Mouse (Mus musculus): ENCODE data around the gene Cpa5.

The Cpa5 gene

DNA sequence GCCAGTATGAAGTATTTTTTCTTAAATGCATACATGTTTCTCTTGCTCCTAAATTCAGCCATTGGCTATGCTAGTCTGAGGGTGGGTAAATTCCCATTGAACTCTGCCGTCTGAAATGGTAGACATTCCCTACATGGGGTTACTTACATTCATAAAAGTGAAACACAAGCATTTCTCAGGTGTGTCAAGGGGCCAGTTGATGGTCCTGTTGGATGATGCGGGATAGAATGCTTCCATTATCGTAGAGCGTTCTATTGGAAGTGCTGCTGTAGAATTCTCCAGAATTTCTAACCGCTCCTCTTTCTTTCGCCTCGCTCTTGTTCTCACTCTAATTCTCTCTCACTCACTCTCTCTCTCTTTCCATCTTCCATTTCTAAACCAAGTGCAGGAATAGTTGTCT lies at the start of gene Cpa5:
Gene Cpa5 (plus strand): TSS at position 301 of the 400 bp plus-strand sequence.
- no peak for DNase-seq

DNA sequence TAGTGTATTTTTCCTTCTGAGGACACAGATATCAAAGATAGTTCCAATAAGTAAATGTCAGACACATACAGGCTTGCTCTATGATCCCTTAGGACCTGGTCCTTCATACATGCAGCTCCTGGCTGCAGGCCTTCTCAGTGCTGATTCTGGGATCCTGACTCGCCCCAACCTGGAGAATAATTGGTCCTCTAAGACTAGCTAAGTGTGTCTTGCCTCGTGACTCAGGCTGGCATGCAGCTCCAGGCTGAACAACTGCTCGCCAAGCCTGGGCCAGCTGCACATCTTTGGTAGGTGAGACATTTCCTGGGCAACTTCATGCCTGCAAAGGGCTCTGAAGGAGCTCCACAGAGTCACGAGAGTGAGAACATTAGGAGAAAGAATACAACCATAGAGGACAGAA lies 48.7 kb upstream of the Cpa5 start:
- no peak for DNase-seq

- DNase-seq = no peak
Measured at GRCm38 (mm10) chr6:30563575-30563974, 47.2 kb upstream of the Cpa5 start.

DNA sequence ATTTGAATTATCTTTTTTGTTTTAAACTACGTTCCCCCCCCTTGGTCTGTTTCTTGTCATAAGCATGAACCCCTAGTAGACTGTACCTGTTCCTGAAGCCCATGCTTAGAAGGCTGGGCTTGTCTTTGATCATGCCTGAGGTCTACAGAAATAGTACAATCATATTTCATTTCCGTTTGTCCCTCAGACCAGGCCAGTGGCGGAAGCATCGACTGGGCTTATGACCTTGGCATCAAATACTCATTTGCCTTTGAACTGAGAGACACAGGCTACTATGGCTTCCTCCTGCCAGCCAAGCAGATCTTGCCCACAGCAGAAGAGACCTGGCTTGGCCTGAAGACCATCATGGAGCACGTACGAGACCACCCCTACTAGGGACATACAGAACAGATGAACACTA lies 46.8 kb upstream of the Cpa5 start:
- DNase-seq = no peak

DNA sequence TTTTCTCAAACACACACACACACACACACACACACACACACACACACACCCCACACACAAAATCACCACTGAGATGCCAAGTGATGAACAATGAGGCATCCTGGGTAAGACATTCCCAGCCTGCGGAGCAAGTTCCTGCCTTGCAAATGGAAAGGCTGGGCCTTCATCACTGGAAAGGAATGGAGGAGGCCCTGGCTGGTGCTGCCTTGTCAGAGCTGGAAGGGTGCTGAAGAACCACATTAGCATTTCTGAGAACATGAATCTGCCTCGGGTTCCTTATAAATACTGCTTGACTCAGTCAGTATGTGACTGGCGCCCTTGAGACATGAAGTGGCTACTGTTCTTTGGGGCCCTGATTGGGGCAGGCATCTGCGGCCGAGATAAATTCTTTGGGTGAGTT lies 42.7 kb upstream of the Cpa5 start, which contains the start of gene Cpa4:
Gene Cpa4 (plus strand): TSS at position 301 of the 400 bp plus-strand sequence.
- DNase-seq = no peak

GRCm38 (mm10) chr6:30569331-30569730 lies 41.5 kb upstream of the Cpa5 start:
- DNase-seq = no peak

- no peak for DNase-seq
Measured at GRCm38 (mm10) chr6:30570012-30570411, 40.8 kb upstream of the Cpa5 start.

DNA sequence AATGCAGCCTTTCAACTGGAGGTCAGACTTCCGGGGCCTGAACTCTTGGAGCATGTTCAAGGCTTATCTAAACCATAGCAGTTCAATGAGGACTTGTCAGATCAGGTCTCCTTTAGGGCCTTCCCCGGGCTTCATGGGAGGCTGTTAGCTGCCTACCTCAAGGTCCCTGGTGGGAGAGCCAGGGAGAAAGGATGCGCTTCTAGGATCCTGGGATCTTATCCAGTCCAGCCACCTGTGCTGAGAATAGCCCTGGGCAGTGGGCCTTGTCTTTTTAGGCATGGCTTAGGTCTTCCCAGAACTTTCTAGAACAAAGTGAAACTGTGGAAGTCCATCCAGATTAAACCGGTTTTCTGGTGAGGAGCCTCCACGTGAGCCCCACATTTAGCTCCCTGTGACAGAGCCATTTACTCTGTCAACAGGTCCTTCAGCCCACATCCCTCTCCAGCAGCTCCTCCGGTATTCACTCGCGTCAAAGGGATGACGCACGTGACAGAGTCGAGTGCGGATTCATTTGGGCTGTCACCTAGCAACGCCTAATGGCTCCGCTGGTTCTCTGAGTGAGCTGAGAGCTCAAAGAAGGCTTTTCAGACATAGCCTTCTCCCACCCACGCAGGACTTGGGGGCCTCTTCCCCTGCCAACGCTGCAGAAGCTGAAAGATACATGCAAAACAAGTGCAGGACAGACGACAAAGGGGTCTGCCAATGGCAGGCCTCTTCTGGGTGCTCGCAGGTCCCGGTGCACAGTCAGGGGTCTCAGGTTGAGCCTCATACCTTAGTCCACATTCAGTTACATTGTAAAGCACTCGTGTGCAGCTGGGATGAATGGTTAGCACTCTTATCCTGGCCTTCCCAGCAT lies 38.1 kb upstream of the Cpa5 start:
- DNase-seq = no peak

DNA sequence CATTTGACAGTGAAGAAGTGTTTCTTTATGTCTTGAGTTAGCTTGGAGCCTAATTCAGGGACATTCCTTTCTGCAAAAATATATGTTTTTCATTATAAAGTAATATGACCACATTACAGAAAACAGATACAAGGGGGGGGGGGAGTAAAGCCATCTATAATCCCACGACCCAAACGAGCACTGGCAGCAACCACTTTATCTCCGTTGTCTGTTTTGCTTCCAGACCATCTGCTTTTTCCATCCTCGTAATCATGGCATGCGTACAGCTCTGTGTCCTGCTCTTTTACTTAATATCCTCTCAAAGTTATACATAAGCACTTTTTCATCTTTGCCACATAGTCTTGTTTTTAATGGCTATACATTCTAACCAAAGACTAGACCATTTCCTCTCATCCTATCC lies 37.4 kb upstream of the Cpa5 start:
- no peak for DNase-seq

GRCm38 (mm10) chr6:30574945-30575344 lies 35.9 kb upstream of the Cpa5 start:
- no peak for DNase-seq

DNA sequence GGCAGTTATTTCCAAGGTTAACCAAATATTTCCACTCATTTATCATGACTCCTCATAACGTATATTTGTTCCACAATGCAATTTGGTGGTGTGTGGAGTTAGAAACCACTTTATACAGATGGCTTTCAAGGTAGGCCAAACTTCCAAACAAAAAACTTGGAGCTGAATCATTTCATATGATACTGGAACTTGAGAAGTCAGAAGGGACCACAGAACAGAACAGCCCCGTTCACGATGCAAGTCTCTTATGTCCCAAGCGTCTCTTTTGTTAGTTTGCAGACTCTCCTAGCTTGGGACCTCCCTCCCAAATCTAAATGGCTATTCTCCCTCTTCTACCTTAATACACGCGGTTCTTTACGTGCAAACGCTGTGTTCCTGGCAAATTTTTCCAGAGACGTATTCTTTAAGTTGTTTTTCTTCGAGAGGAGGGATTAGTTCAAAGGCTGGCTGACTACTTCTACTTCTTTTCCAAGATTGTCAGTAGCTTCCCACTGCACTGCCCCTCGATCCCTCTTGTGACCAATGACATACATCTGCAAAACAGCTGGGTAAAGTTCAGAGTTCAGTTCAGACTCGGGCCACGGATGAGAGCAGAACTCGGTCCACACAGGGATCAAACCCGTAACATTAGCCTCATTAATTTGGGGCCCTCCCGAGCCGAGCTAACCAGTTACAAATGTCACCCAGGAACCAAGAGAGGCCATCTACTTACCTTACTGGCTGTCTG lies 34.2 kb upstream of the Cpa5 start:
- DNase-seq = no peak

DNA sequence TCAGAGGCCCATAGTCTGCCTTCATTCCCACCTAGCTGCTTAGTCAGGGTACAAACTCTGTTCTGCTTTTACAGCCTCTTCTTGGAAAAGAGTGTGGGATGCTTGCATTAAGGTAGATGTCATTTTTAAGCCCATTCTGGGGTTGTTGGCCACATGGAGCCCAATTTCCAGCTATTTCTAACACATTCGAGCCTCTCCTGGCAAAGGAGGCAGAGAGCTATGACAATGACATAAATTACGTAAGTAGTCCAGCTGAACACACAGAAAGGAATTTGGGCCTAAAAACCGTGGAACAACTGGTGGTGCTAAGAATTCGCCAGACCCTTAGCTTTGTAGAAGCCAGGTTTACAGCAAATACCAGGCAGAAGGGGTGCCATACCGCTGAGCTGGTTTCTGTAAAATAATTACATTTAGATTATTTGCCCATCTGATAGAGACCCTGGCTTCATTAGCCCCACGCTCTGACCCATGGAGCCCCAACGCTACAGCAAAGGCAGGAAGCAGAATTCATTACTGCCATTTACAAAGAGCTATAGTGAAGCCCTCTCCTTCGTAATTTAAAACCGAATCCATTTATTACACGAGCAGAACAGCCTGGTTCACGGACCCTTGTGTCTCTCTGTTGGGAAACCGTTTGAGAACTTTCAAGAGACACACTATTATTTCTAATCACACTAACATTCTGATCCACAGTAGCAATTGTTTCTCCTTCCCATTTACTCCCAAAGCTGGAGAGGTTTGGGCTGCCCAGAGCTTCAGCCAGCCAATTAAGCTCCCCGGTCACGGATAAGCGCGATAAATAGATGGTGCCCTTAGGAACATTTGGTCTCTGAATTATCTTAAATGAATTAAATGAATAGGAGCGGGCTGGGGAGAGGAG lies 30.6 kb upstream of the Cpa5 start:
- DNase-seq = no peak

DNA sequence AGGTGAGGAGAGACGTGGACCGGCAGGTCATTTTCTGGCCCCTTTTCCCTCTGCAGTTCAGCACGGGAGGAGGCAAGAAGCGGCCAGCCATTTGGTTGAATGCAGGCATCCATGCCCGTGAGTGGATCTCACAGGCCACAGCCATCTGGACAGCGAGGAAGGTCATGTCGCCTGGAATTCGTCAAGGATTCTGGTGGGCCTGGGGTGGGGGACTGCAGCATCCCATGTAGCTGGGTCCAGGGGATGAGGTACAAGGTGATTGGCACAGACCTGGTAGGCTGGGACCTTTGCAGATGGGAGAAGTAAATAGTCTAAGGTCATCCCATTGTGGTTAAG lies 30.0 kb upstream of the Cpa5 start:
- DNase-seq = no peak

DNA sequence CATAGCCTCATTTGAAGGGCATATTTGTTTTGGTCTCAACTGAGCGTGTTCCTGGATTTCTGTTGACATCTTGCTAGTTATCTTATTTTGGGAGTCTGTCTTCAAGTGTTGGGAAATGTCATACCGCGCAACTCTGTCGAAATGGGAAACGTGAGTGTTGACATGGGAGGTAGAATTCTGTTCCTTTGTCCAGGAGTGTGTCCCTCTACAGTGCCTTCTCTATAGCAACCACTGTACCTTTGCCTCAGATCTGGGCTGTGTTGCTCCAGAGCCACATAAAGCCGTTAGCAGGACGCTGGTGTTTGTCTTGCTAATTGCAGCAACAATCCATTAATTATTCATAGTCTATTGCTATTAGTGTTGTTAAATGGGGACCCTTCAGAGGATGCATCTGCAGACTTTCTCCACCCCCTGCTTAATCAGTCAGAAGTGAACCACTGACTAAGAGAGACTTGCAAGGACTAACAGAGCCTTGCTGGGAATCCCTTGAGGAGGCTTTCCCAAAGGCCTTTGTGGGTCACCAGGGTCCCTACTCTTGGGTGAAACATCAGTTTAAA lies 23.8 kb upstream of the Cpa5 start:
- DNase-seq = no peak

DNA sequence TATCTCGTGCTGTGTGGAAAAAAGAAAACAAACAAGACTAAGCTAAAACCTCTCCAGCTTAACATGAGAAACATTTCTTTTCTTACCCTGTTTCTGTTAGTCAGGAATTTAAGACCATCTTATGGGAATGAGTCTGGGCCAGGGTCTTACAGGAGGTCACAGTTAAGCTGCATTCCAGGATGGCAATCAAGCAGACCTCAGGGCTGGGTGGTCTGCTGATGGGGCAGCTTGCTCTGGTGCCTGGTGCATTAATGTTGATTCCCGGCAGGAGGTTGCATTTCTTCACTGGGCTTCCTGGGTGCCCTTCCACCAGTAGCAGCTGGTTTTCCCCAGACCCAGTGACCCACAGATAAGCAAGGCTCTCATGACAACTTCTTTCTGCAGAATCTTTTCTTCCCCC lies 21.0 kb upstream of the Cpa5 start:
- DNase-seq = no peak

- no peak for DNase-seq
Measured at GRCm38 (mm10) chr6:30591851-30592404, 18.9 kb upstream of the Cpa5 start.

GRCm38 (mm10) chr6:30592417-30592974 lies 18.3 kb upstream of the Cpa5 start:
- DNase-seq = no peak

DNA sequence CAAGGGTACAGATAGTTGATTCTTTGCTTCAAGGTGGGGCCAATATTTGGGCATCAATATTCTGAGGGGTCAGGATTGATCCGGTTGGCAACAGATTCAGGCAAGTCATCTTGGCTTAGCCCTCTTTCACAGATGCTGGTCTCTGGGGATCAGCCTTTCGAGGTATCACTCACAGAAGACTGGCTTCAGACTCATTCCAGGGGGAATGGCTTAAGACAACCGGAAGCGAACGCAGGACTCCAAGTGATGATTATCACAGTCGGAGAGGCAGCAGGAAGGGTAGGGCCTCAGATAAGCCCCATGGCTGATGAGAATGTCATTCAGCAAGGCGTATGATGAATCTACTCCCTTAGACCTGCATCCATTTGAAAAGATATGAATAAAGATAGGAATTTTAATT lies 16.4 kb upstream of the Cpa5 start:
- no peak for DNase-seq

DNA sequence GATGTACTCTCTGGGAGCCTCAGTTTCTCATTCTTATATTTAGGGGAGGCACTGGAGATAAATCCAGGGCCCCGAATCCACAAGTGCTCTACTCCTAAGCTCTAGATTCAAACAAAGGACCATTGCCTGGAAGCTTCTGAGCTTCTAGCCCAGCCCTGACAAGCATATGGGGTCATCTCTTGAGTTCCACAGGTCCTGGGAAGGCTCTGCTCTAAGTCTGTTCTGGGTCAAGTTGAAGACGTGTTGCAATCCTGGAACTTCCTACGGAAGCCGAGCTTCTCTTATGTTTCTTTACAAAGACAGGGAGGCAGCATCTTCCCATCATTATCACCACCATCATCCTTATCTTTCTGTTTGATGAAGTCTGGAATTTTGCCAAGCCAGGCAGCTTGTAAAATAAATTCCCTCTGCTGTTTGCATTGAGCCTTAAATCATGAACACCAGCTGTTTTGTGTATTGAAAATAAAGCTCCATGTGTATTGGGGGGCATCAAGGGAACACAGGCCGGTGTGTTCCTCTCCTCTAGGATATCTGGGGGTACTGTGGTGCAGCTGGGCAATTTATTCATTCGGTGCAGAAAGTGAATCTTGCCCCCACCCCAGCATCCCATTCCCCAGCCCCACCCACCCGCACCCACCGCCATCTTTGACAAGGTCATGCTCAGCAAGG lies 14.4 kb upstream of the Cpa5 start:
- DNase-seq = no peak

DNA sequence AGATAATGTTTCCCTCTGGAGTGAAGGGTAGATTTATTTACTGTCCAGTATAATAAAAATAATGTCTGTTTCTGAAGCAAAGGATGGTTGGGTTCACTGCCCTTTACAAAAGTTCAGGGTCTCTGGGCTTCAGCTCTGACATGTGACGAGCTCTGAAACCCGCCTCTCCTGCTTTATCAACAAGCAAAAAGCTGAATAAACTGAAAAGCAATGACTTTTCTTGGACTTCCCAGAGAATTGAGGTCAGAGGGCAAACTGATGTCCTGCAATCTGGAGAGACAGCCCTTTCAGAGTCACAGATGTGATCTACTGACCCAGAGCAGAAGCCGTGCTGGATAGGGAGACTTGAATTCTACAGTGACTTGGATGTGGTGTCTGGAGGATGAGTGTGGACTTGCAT lies 10.8 kb upstream of the Cpa5 start:
- DNase-seq = no peak

- no peak for DNase-seq
Measured at GRCm38 (mm10) chr6:30600995-30601394, 9.8 kb upstream of the Cpa5 start.

- DNase-seq = no peak
Measured at GRCm38 (mm10) chr6:30604342-30604867, 6.4 kb upstream of the Cpa5 start.
